Mouse (Mus musculus) testis, adult 2 months (tissue): ENCODE results near the gene Gm37240. TPM values are rescaled to one million over a fixed set of nuclear protein-coding genes. Genes with fewer than 3 reads are reported as not detected.

Experiments used
- H3K27ac ChIP-seq: fragments of 200-500 bp; 2 replicates; pipeline ENCODE4 v1.5.1; 2012; ENCODE audit warnings: low read depth, low read length; ENCODE audit not compliant: control insufficient read depth, insufficient read depth
- H3K27me3 ChIP-seq: fragments of 200-500 bp; 2 replicates; pipeline ENCODE4 v1.6.1; 2012; ENCODE audit warnings: mild to moderate bottlenecking, low read length, moderate library complexity; ENCODE audit not compliant: control insufficient read depth, insufficient read depth
- H3K36me3 ChIP-seq: fragments of 200-500 bp; 2 replicates; pipeline ENCODE4 v1.6.1; 2012; ENCODE audit warnings: mild to moderate bottlenecking, low read length; ENCODE audit not compliant: control insufficient read depth, insufficient read depth
- H3K4me1 ChIP-seq: fragments of 200-500 bp; 2 replicates; pipeline ENCODE4 v1.6.1; 2012; ENCODE audit warnings: low read length; ENCODE audit not compliant: control insufficient read depth, insufficient read depth
- H3K4me3 ChIP-seq: fragments of 200-500 bp; 2 replicates; pipeline ENCODE4 v1.5.1; 2012; ENCODE audit warnings: low read depth, mild to moderate bottlenecking, low read length, moderate library complexity, mixed read lengths; ENCODE audit not compliant: control insufficient read depth
- CTCF ChIP-seq: fragments of 200-500 bp; IDR thresholded peaks from 2 replicates; pipeline ENCODE4 v1.5.1; 2012; ENCODE audit warnings: low read depth, mild to moderate bottlenecking, inconsistent platforms, low read length, moderate library complexity; ENCODE audit not compliant: control insufficient read depth, insufficient read depth, insufficient replicate concordance
- POLR2A ChIP-seq: fragments of 200-500 bp; IDR thresholded peaks from 2 replicates; pipeline ENCODE4 v1.6.1; 2012; ENCODE audit warnings: low read depth, mild to moderate bottlenecking, inconsistent platforms, low read length, moderate library complexity; ENCODE audit not compliant: control insufficient read depth
- polyA plus RNA-seq: library from polyadenylated mRNA; depleted of rRNA; stranded (reverse); fragments of >200 nt; gene quantifications from 2 replicates; pipeline ENCODE4 v1.2.3, GENCODE M21; 2012

The Gm37240 gene
- polyA plus RNA-seq, 1 experiment = not detected

GRCm38 (mm10) chr3:84860669-84861068, 1026.6 kb downstream of the Gm37240 start:
- TF ChIP-seq POLR2A (no peak), CTCF (no peak)
- Histone ChIP-seq H3K36me3 (no peaks in the 10 kb centered on the region), H3K4me1 (no peaks in the 10 kb centered on the region), H3K4me3 (no peak overlapping the region), H3K27ac (no peak overlapping the region), H3K27me3 (no peaks in the 10 kb centered on the region)

GRCm38 (mm10) chr3:84854440-84854839, 1032.9 kb downstream of the Gm37240 start:
- no peak overlapping the region for H3K4me3 ChIP-seq
- H3K27me3 ChIP-seq = no peaks in the 10 kb centered on the region
- no peak overlapping the region for H3K27ac ChIP-seq
- no peak for TF ChIP-seq POLR2A
- no peak for TF ChIP-seq CTCF
- H3K4me1 ChIP-seq = no peaks in the 10 kb centered on the region
- no peaks in the 10 kb centered on the region for H3K36me3 ChIP-seq

GRCm38 (mm10) chr3:84852877-84853276, 1034.4 kb downstream of the Gm37240 start:
- TF ChIP-seq POLR2A (no peak), CTCF (no peak)
- Histone ChIP-seq H3K36me3 (no peaks in the 10 kb centered on the region), H3K4me1 (no peaks in the 10 kb centered on the region), H3K27ac (no peak overlapping the region), H3K27me3 (no peaks in the 10 kb centered on the region), H3K4me3 (no peak overlapping the region)

GRCm38 (mm10) chr3:84851801-84852200, 1035.5 kb downstream of the Gm37240 start:
- H3K27me3 ChIP-seq = no peaks in the 10 kb centered on the region
- H3K4me3 ChIP-seq = no peak overlapping the region
- H3K27ac ChIP-seq = no peak overlapping the region
- TF ChIP-seq CTCF (no peak), POLR2A (no peak)
- H3K36me3 ChIP-seq = no peaks in the 10 kb centered on the region
- no peaks in the 10 kb centered on the region for H3K4me1 ChIP-seq

GRCm38 (mm10) chr3:84850418-84850817, 1036.9 kb downstream of the Gm37240 start:
- no peak for TF ChIP-seq CTCF
- no peak for TF ChIP-seq POLR2A
- Histone ChIP-seq H3K27ac (no peak overlapping the region), H3K27me3 (no peaks in the 10 kb centered on the region), H3K4me3 (no peak overlapping the region), H3K4me1 (no peaks in the 10 kb centered on the region), H3K36me3 (no peaks in the 10 kb centered on the region)

GRCm38 (mm10) chr3:84848798-84849197, 1038.5 kb downstream of the Gm37240 start:
- Histone ChIP-seq H3K36me3 (no peaks in the 10 kb centered on the region), H3K4me1 (no peaks in the 10 kb centered on the region), H3K27me3 (no peaks in the 10 kb centered on the region), H3K4me3 (no peak overlapping the region), H3K27ac (no peak overlapping the region)
- TF ChIP-seq POLR2A = no peak
- TF ChIP-seq CTCF = no peak

- Histone ChIP-seq H3K4me1 (no peaks in the 10 kb centered on the region), H3K36me3 (no peaks in the 10 kb centered on the region), H3K27me3 (no peaks in the 10 kb centered on the region), H3K27ac (no peak overlapping the region), H3K4me3 (no peak overlapping the region)
- TF ChIP-seq CTCF = no peak
- no peak for TF ChIP-seq POLR2A
Measured at GRCm38 (mm10) chr3:84843594-84843993, 1043.7 kb downstream of the Gm37240 start.

GRCm38 (mm10) chr3:84842793-84843192, 1044.5 kb downstream of the Gm37240 start:
- no peaks in the 10 kb centered on the region for H3K36me3 ChIP-seq
- no peak overlapping the region for H3K27ac ChIP-seq
- H3K4me1 ChIP-seq = no peaks in the 10 kb centered on the region
- TF ChIP-seq CTCF (no peak), POLR2A (no peak)
- H3K27me3 ChIP-seq = no peaks in the 10 kb centered on the region
- no peak overlapping the region for H3K4me3 ChIP-seq
